Mouse (Mus musculus) layer of hippocampus, postnatal 10 days (tissue): Measurements from ENCODE around the gene Gla. TPM values are rescaled to one million over a fixed set of nuclear protein-coding genes. Genes with fewer than 3 reads are reported as not detected.
"Not testable (repeated sequence)": the region's sequence is repeated elsewhere in the genome, so short reads cannot be mapped to it uniquely, and the experiment has no call there.

Source experiments
- DNase-seq, 2 experiments: peaks; one replicate each; pipeline ENCODE4 v3.0.0; 2021; ENCODE audit warnings: low spot score in 2 of 2
- total RNA-seq, 2 experiments: library from RNA; stranded (reverse); gene quantifications; 2 replicates each; pipeline ENCODE4 v1.2.3; 2021

Gla gene
- total RNA-seq, 2 experiments from 2014 or later = 6.9 to 7.8 TPM

- no peak for DNase-seq
Observed at GRCm38 (mm10) chrX:134588997-134589396, 11.9 kb downstream of the Gla start.

GRCm38 (mm10) chrX:134588261-134588660, 12.7 kb downstream of the Gla start:
- DNase-seq = no peak

GRCm38 (mm10) chrX:134586447-134586846, 14.5 kb downstream of the Gla start:
- no peak for DNase-seq

- DNase-seq = peak; percentile 86 to 91
Observed at GRCm38 (mm10) chrX:134585103-134586002, 15.6 kb downstream of the Gla start, which contains the start of gene Rpl36a. Gene Rpl36a, plus strand, starts transcription at chrX:134585654.

GRCm38 (mm10) chrX:134582888-134583669, 17.8 kb downstream of the Gla start, which contains the start of gene Btk:
Gene Btk, minus strand, starts transcription at chrX:134583570.
- no peak for DNase-seq

GRCm38 (mm10) chrX:134582270-134582669, 18.7 kb downstream of the Gla start:
- no peak for DNase-seq

- no peak for DNase-seq
Observed at GRCm38 (mm10) chrX:134580528-134581305, 20.2 kb downstream of the Gla start.

GRCm38 (mm10) chrX:134577896-134578295, 23.0 kb downstream of the Gla start:
- no peak for DNase-seq

GRCm38 (mm10) chrX:134566536-134567222, 34.2 kb downstream of the Gla start:
- DNase-seq = no peak

- no peak for DNase-seq
Observed at GRCm38 (mm10) chrX:134564326-134564725, 36.6 kb downstream of the Gla start.

- DNase-seq = no peak
Observed at GRCm38 (mm10) chrX:134554425-134554824, 46.5 kb downstream of the Gla start.

- no peak for DNase-seq
Observed at GRCm38 (mm10) chrX:134553326-134553725, 47.6 kb downstream of the Gla start.

GRCm38 (mm10) chrX:134550903-134551302, 50.0 kb downstream of the Gla start:
- DNase-seq = peak; percentile 4 to 20

- no peak for DNase-seq
Observed at GRCm38 (mm10) chrX:134547330-134547729, 53.6 kb downstream of the Gla start.

- DNase-seq = no peak
Observed at GRCm38 (mm10) chrX:134541955-134542308, 59.0 kb downstream of the Gla start.

GRCm38 (mm10) chrX:134541145-134541954, 59.6 kb downstream of the Gla start, which contains the start of gene Timm8a1:
Gene Timm8a1, minus strand, starts transcription at chrX:134541865.
- peak; percentile 46 to 54 for DNase-seq

- peak in 1 of 2 experiments; percentile 12 for DNase-seq
Observed at GRCm38 (mm10) chrX:134540414-134541135, 60.4 kb downstream of the Gla start.

GRCm38 (mm10) chrX:134539795-134540194, 61.1 kb downstream of the Gla start:
- not testable (repeated sequence) for DNase-seq
